25 mouse cellular contexts compared by ENCODE assay signal in the genomic region with DNA sequence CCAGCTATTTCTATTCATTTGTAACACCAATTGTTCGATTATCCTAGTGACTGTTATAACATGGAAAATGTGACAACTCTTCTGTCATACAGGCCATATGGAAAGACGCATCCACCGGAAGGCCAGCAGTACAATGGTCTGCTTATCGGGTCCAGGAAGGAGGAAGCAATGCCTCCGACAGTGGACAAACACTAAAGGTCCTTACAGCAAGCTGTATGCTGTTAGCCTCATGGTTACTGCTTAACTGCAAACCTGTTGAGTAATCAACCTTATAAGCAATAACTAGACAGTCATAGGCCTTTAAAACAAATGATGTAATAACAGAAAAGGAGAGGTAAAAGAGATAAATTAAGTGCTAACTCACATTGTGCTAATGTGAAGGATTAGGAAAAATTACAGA. TPM values are rescaled to one million over a fixed set of nuclear protein-coding genes. Genes with fewer than 3 reads are reported as not detected.
DNase-seq lines count a peak whose midpoint lies in the region; ATAC-seq lines count a peak whose summit lies in the region.
"Had no signal": no experiment of that assay in that cellular context is flagged by ENCODE, and none has a peak within 500 bp of the region (broad histone marks: within the 10 kb centered on the region; RNA-seq: fewer than 3 reads in every experiment).

No protein-coding gene starts in this region.

- no peaks in the 10 kb centered on the region for H3K9me3 ChIP-seq in liver, embryonic 15.5 days (replicated peaks)
- H3K9me3 ChIP-seq in liver, embryonic 11.5 days (ENCODE audit: control insufficient read depth, low read length): no peaks in the 10 kb centered on the region
- H3K9me3 ChIP-seq: embryonic facial prominence, embryonic 13.5 days; embryonic facial prominence, embryonic 15.5 days; forebrain, embryonic 10.5 days; forebrain, embryonic 13.5 days; forebrain, embryonic 15.5 days had no signal

- H3K27ac ChIP-seq in liver, embryonic 15.5 days (replicated peaks): no peak overlapping the region
- H3K27ac ChIP-seq in liver, embryonic 11.5 days (ENCODE audit: low read depth, low read length): no peak overlapping the region
- H3K27ac ChIP-seq: embryonic facial prominence, embryonic 13.5 days; embryonic facial prominence, embryonic 15.5 days; forebrain, embryonic 10.5 days; forebrain, embryonic 13.5 days; forebrain, embryonic 15.5 days had no signal

- H3K36me3 ChIP-seq in liver, embryonic 15.5 days (replicated peaks): peaks cover 55% of the 10 kb centered on the region
- peaks cover 8% of the 10 kb centered on the region; the same call in 1 of the 2 replicates for H3K36me3 ChIP-seq in liver, embryonic 11.5 days (ENCODE audit: control insufficient read depth, insufficient read depth, low read length)

- no peak for DNase-seq in liver, embryonic 11.5 days (ENCODE audit: low spot score)
- DNase-seq in layer of hippocampus, postnatal 36 days: no peak
- DNase-seq: adrenal gland, adult 2 months; adrenal gland, postnatal 10 days; adrenal gland, postnatal 25 days; cerebellum, adult 11 months; cerebellum, adult 18-20 months; cerebellum, adult 8-10 months; cerebellum, adult 9-11 months; cerebellum, postnatal 14 days; cerebellum, postnatal 36 days; embryo, embryonic 11 days; forebrain, postnatal 0 days had no signal

- WGBS in liver, embryonic 15.5 days (ENCODE audit: insufficient replicate concordance): 80% methylated on average over 5 of the region's 5 CpGs
- WGBS in liver, embryonic 11.5 days: 88% methylated on average over 5 of the region's 5 CpGs

- 0 out of 2 replicates have a peak, but pooled peaks have one; percentile 25 for ATAC-seq in liver, embryonic 15.5 days (ENCODE audit: insufficient read depth)
- no peak for ATAC-seq in liver, embryonic 11.5 days (replicated peaks; ENCODE audit: low FRiP score)
- peak; percentile 42; the same call in 1 of the 2 replicates for ATAC-seq in granulocyte monocyte progenitor cell, adult 5-6 weeks (replicated peaks; ENCODE audit: poor library complexity, severe bottlenecking)
- peak; percentile 52; the same call in 1 of the 2 replicates for ATAC-seq in megakaryocyte, adult 5-6 weeks (ENCODE audit: poor library complexity, severe bottlenecking)
- ATAC-seq: forebrain, embryonic 13.5 days; forebrain, embryonic 15.5 days; forebrain, postnatal 0 days had no signal

- H3K4me2 ChIP-seq in liver, embryonic 15.5 days: no peak overlapping the region
- H3K4me2 ChIP-seq in liver, embryonic 11.5 days: no peak overlapping the region
- H3K4me2 ChIP-seq: embryonic facial prominence, embryonic 13.5 days; embryonic facial prominence, embryonic 15.5 days; forebrain, embryonic 13.5 days; forebrain, embryonic 15.5 days had no signal

- H3K4me1 ChIP-seq in liver, embryonic 15.5 days (replicated peaks): no peaks in the 10 kb centered on the region
- no peaks in the 10 kb centered on the region for H3K4me1 ChIP-seq in liver, embryonic 11.5 days (replicated peaks; ENCODE audit: control insufficient read depth, insufficient read depth, low read length)
- H3K4me1 ChIP-seq: embryonic facial prominence, embryonic 13.5 days; embryonic facial prominence, embryonic 15.5 days; forebrain, embryonic 10.5 days; forebrain, embryonic 13.5 days; forebrain, embryonic 15.5 days had no signal

- H3K9ac ChIP-seq in liver, embryonic 15.5 days: no peak overlapping the region
- H3K9ac ChIP-seq in liver, embryonic 11.5 days (ENCODE audit: low read depth, low read length): no peak overlapping the region
- H3K9ac ChIP-seq: embryonic facial prominence, embryonic 13.5 days; embryonic facial prominence, embryonic 15.5 days; forebrain, embryonic 13.5 days; forebrain, embryonic 15.5 days; forebrain, postnatal 0 days had no signal

- H3K4me3 ChIP-seq in liver, embryonic 15.5 days (replicated peaks): no peak overlapping the region
- H3K4me3 ChIP-seq in liver, embryonic 11.5 days (ENCODE audit: low read depth, low read length): no peak overlapping the region
- H3K4me3 ChIP-seq: embryonic facial prominence, embryonic 13.5 days; embryonic facial prominence, embryonic 15.5 days; erythroblast, embryonic 14.5 days; forebrain, embryonic 10.5 days; forebrain, embryonic 13.5 days; forebrain, embryonic 15.5 days had no signal

- no peaks in the 10 kb centered on the region for H3K27me3 ChIP-seq in liver, embryonic 15.5 days
- H3K27me3 ChIP-seq in liver, embryonic 11.5 days (replicated peaks; ENCODE audit: control insufficient read depth, insufficient read depth, low read length): no peaks in the 10 kb centered on the region
- H3K27me3 ChIP-seq: embryonic facial prominence, embryonic 13.5 days; embryonic facial prominence, embryonic 15.5 days; forebrain, embryonic 13.5 days; forebrain, embryonic 15.5 days had no signal

RNA-seq across cellular contexts. Expression of gene Ndufaf7, which starts 14.3 kb away (rescaled TPM):
- 24.5 and 27.0 TPM in 2 replicates for polyA plus RNA-seq in liver, embryonic 15.5 days (2015; fragmentation: Nextera tagmentation; extraction: Ambion mirVana)
- 58.0 and 67.3 TPM in 2 replicates for polyA plus RNA-seq in liver, embryonic 11.5 days (2014; fragmentation: Nextera tagmentation; extraction: Ambion mirVana)
- 47.9 and 49.7 TPM in 2 replicates for total RNA-seq in granulocyte monocyte progenitor cell, adult 5-6 weeks (2014; fragmentation: Nextera tagmentation)
- 25.9 and 34.5 TPM in 2 replicates for total RNA-seq in granulocyte monocyte progenitor cell, adult 5-6 weeks (2017)
- total RNA-seq in megakaryocyte, adult 5-6 weeks (2015): 61.6 and 64.7 TPM in 2 replicates
- 40.6 and 54.7 TPM in 2 replicates for total RNA-seq in megakaryocyte, adult 5-6 weeks (2017)
- 10 to 100 TPM; 51.9 to 61.6 TPM for total RNA-seq in layer of hippocampus, postnatal 36 days (2021)

RNA-seq across cellular contexts. Expression of gene Cebpz, which starts 14.4 kb away (rescaled TPM):
- 19.0 and 23.4 TPM in 2 replicates for polyA plus RNA-seq in liver, embryonic 15.5 days (2015; fragmentation: Nextera tagmentation; extraction: Ambion mirVana)
- 73.8 and 74.0 TPM in 2 replicates for polyA plus RNA-seq in liver, embryonic 11.5 days (2014; fragmentation: Nextera tagmentation; extraction: Ambion mirVana)
- total RNA-seq in granulocyte monocyte progenitor cell, adult 5-6 weeks (2014; fragmentation: Nextera tagmentation): 61.6 and 62.4 TPM in 2 replicates
- 124 and 206 TPM in 2 replicates for total RNA-seq in granulocyte monocyte progenitor cell, adult 5-6 weeks (2017)
- total RNA-seq in megakaryocyte, adult 5-6 weeks (2015): 32.9 and 40.2 TPM in 2 replicates
- total RNA-seq in megakaryocyte, adult 5-6 weeks (2017): 101 and 115 TPM in 2 replicates
- 10 to 100 TPM; 32.2 to 38.3 TPM for total RNA-seq in layer of hippocampus, postnatal 36 days (2021)

RNA-seq across cellular contexts. Expression of gene Cebpzos, which starts 34.9 kb away (rescaled TPM):
- polyA plus RNA-seq in liver, embryonic 15.5 days (2015; fragmentation: Nextera tagmentation; extraction: Ambion mirVana): 38.1 and 44.7 TPM in 2 replicates
- 80.6 and 95.3 TPM in 2 replicates for polyA plus RNA-seq in liver, embryonic 11.5 days (2014; fragmentation: Nextera tagmentation; extraction: Ambion mirVana)
- total RNA-seq in granulocyte monocyte progenitor cell, adult 5-6 weeks (2014; fragmentation: Nextera tagmentation): 31.0 and 34.8 TPM in 2 replicates
- total RNA-seq in granulocyte monocyte progenitor cell, adult 5-6 weeks (2017): 53.7 and 66.1 TPM in 2 replicates
- total RNA-seq in megakaryocyte, adult 5-6 weeks (2015): 28.2 and 36.8 TPM in 2 replicates
- 36.5 and 56.0 TPM in 2 replicates for total RNA-seq in megakaryocyte, adult 5-6 weeks (2017)
- 10 to 100 TPM; 26.8 to 27.6 TPM for total RNA-seq in layer of hippocampus, postnatal 36 days (2021)
- polyA plus RNA-seq: erythroblast, embryonic 14.5 days had no signal

RNA-seq across cellular contexts. Expression of gene Sult6b1, which starts 44.4 kb away (rescaled TPM):
- 0.03 TPM in 1 of 2 replicates, not detected in the other for polyA plus RNA-seq in liver, embryonic 15.5 days (2015; fragmentation: Nextera tagmentation; extraction: Ambion mirVana)
- 0.14 TPM in 1 of 2 replicates, not detected in the other for polyA plus RNA-seq in liver, embryonic 11.5 days (2014; fragmentation: Nextera tagmentation; extraction: Ambion mirVana)
- total RNA-seq in granulocyte monocyte progenitor cell, adult 5-6 weeks (2014; fragmentation: Nextera tagmentation): not detected in 2 replicates
- not detected in 2 replicates for total RNA-seq in granulocyte monocyte progenitor cell, adult 5-6 weeks (2017)
- not detected in 2 replicates for total RNA-seq in megakaryocyte, adult 5-6 weeks (2015)
- 1.4 TPM in 1 of 2 replicates, not detected in the other for total RNA-seq in megakaryocyte, adult 5-6 weeks (2017)
- total RNA-seq in layer of hippocampus, postnatal 36 days (2021): not detected
- total RNA-seq: common myeloid progenitor, adult 5-6 weeks; forebrain, postnatal 0 days; MEL had no signal
- polyA plus RNA-seq: adrenal gland, adult 2 months; brain, embryonic 14.5 days; erythroblast, embryonic 14.5 days; forebrain, embryonic 10.5 days; forebrain, embryonic 15.5 days; forebrain, postnatal 0 days had no signal
